Mouse (Mus musculus) midbrain, embryonic 12.5 days (tissue): ENCODE measurements around the gene Cd3g. TPM values are rescaled to one million over a fixed set of nuclear protein-coding genes. Genes with fewer than 3 reads are reported as not detected.

Experiments
- ATAC-seq: fragments of 200-750 bp; cut with Nextera tagmentation; 2 replicates; pipeline ENCODE4 v1.8.0; 2017; ENCODE audit warnings: low read depth, moderate TSS enrichment, moderate library complexity; ENCODE audit not compliant: low FRiP score
- H3K27ac ChIP-seq: fragments of 300-500 bp; sonication (generic); replicated peaks from 2 replicates; pipeline ENCODE4 v1.5.1; 2016; ENCODE audit warnings: mild to moderate bottlenecking
- H3K27me3 ChIP-seq: fragments of 300-500 bp; sonication (generic); 2 replicates; pipeline ENCODE4 v1.6.1; 2016; ENCODE audit warnings: mild to moderate bottlenecking
- H3K36me3 ChIP-seq: fragments of 300-500 bp; sonication (generic); 2 replicates; pipeline ENCODE4 v1.6.1; 2016
- H3K4me1 ChIP-seq: fragments of 300-500 bp; sonication (generic); 2 replicates; pipeline ENCODE4 v1.6.1; 2016
- H3K4me2 ChIP-seq: fragments of 300-500 bp; sonication (generic); replicated peaks from 2 replicates; pipeline ENCODE4 v1.6.1; 2016; ENCODE audit warnings: mild to moderate bottlenecking, moderate library complexity
- H3K4me3 ChIP-seq: fragments of 300-500 bp; sonication (generic); 2 replicates; pipeline ENCODE4 v1.5.1; 2016; ENCODE audit warnings: mild to moderate bottlenecking
- H3K9ac ChIP-seq: fragments of 300-500 bp; sonication (generic); replicated peaks from 2 replicates; pipeline ENCODE4 v1.6.1; 2016; ENCODE audit warnings: mild to moderate bottlenecking, moderate library complexity
- H3K9me3 ChIP-seq: fragments of 300-500 bp; sonication (generic); 2 replicates; pipeline ENCODE4 v1.6.1; 2016; ENCODE audit warnings: mild to moderate bottlenecking
- WGBS: fragments of 180-500 bp; shearing (Covaris S2); methylation state at CpG from one replicate; pipeline ENCODE4 v1.1.7; 2016; 5-methylcytosine and 5-hydroxymethylcytosine counted together
- polyA plus RNA-seq: library from polyadenylated mRNA; unstranded; fragments of >200 nt; fragmentation: Nextera tagmentation; extraction: Ambion mirVana; gene quantifications from 2 replicates; pipeline ENCODE4 v1.2.1, GENCODE M21; 2016

Cd3g gene
- polyA plus RNA-seq, 1 experiment from 2014 or later: not detected

- no peaks in the 10 kb centered on the region for H3K4me1 ChIP-seq
- WGBS: 91% methylated on average over 3 of the region's 3 CpGs
- H3K36me3 ChIP-seq: peaks cover 68% of the 10 kb centered on the region
- H3K9ac ChIP-seq: no peak overlapping the region
- ATAC-seq: no peak
- no peak overlapping the region for H3K4me2 ChIP-seq
- H3K4me3 ChIP-seq: no peak overlapping the region
- no peaks in the 10 kb centered on the region for H3K27me3 ChIP-seq
- no peaks in the 10 kb centered on the region for H3K9me3 ChIP-seq
- no peak overlapping the region for H3K27ac ChIP-seq
Observed at GRCm38 (mm10) chr9:44954432-44954831, 25.8 kb downstream of the Cd3g start.

DNA sequence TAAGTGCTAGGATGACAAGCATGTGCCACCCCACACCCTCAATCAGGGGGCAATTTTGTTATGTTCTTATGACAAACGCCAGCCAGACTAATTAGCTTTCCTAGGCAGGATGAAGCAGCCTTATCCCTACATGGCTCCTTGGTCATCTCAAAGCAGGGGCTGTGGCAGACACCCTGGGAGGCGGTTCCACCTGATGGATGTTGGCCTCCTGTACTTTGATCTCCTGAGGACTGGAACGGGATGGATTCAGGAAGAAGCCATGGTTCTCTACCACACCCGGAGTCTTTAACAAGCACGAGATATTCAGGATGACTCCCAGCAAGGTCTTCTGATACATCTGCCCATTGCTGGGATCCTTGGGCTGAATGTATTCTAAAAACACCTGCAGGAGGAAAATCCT is 32.4 kb downstream of the Cd3g start:
- Histone ChIP-seq H3K4me3 (no peak overlapping the region), H3K4me2 (no peak overlapping the region), H3K9ac (no peak overlapping the region), H3K9me3 (no peaks in the 10 kb centered on the region), H3K36me3 (peaks cover 93% of the 10 kb centered on the region), H3K27me3 (no peaks in the 10 kb centered on the region), H3K27ac (no peak overlapping the region), H3K4me1 (no peaks in the 10 kb centered on the region)
- 94% methylated on average over 5 of the region's 5 CpGs for WGBS
- no peak for ATAC-seq

DNA sequence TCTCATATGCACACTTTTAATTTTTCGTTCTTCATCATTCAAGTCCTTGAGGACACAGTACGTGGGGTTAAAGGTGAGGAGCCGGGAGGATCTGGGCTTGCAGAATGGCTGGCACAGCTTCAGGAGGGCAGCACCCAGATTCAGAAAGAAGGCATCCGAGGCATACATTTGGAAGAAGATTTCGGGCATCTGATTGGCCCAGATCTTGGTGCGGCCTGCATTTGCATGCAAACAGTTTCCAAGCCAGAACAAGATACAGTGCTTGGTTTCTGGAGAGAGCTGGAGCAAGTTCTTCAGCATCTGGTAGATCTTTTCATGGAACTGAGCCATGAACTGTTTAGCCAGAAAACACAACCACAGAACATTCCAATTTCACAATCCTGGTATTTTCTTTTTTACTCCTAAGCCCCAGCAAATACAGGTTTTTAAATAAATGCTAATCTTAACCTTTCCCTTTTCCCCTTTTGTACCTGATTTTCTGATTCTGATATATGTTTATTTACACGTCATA is 34.0 kb downstream of the Cd3g start:
- H3K4me2 ChIP-seq: no peak overlapping the region
- no peaks in the 10 kb centered on the region for H3K9me3 ChIP-seq
- H3K27me3 ChIP-seq: no peaks in the 10 kb centered on the region
- 93% methylated on average over 7 of the region's 7 CpGs for WGBS
- H3K36me3 ChIP-seq: peaks cover 94% of the 10 kb centered on the region
- H3K4me3 ChIP-seq: no peak overlapping the region
- H3K4me1 ChIP-seq: no peaks in the 10 kb centered on the region
- no peak for ATAC-seq
- H3K9ac ChIP-seq: no peak overlapping the region
- no peak overlapping the region for H3K27ac ChIP-seq

DNA sequence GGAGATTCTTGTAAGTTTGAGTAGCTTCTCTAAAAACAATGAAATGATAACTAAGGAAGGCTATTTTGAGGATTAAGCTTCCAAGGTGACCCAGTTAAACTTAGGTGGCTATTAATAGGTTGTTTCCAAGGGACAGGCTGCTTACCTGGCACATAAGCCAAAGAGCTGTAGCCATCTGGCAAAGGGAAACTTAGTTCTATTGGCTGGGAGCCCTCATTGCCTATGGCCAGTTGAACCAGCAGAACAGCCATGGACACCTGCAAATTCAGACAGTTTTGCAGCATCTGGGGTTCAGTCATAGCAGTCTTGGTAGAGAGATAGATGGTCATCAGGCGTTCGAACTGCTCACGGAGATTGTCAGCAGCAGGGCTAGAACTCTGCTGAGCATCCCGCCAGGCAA is 37.8 kb downstream of the Cd3g start:
- Histone ChIP-seq H3K27ac (no peak overlapping the region), H3K27me3 (no peaks in the 10 kb centered on the region), H3K9ac (no peak overlapping the region), H3K4me1 (no peaks in the 10 kb centered on the region), H3K36me3 (peaks cover 94% of the 10 kb centered on the region), H3K9me3 (no peaks in the 10 kb centered on the region), H3K4me2 (no peak overlapping the region), H3K4me3 (no peak overlapping the region)
- 95% methylated on average over 4 of the region's 4 CpGs for WGBS
- ATAC-seq: no peak

DNA sequence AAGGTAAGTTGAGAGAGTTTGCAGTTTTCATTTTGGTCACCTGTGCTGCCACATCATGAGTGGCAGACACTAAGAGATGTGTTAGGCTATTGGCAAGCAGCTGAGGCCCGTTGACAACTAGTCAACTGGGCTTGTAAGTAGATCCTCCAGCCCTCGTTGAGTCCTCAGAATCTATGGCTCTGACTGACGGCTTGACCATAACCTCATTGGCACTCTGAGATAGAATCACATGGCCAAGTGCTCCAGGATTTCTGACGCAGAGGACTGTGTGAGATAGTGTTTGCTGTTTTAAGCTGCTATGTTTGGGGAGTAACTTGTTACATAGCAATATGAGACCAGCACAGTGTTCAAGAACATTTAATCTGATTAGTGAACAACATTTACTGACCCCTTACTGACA is 38.5 kb downstream of the Cd3g start:
- Histone ChIP-seq H3K27me3 (no peaks in the 10 kb centered on the region), H3K9me3 (no peaks in the 10 kb centered on the region), H3K4me3 (no peak overlapping the region), H3K36me3 (peaks cover 95% of the 10 kb centered on the region), H3K9ac (no peak overlapping the region), H3K27ac (no peak overlapping the region), H3K4me2 (no peak overlapping the region), H3K4me1 (no peaks in the 10 kb centered on the region)
- ATAC-seq: no peak
- 89% methylated on average over 4 of the region's 4 CpGs for WGBS

- Histone ChIP-seq H3K27ac (peak overlapping the region; percentile 89), H3K9ac (peak overlapping the region; percentile 94; the same call in 1 of the 2 replicates)
- 65% methylated on average over 2 of the region's 2 CpGs for WGBS
Observed at GRCm38 (mm10) chr9:44921543-44921942, 58.7 kb downstream of the Cd3g start.

DNA sequence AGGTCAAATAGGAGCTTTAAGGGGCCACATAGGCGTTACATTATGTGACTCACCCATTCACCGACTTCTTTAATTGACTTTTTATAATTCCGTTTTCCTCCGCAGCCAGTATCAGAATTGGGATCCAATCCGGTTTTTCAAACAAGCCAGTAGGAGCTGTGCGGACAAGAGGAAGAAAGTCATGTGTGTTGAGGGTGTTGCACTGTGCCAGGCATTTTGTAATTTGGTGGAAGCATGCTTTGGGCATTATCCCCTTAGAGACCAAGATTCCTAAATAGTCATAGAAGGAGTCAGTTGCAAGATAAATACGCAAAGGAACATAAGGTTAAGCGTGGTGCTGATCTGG is 59.1 kb downstream of the Cd3g start:
- peak overlapping the region; percentile 94 for H3K4me3 ChIP-seq
- peaks cover 9% of the 10 kb centered on the region for H3K4me1 ChIP-seq
- under 1% methylated on average over 8 of the region's 8 CpGs for WGBS
- no peaks in the 10 kb centered on the region for H3K27me3 ChIP-seq
- H3K27ac ChIP-seq: peak overlapping the region; percentile 89
- no peaks in the 10 kb centered on the region for H3K9me3 ChIP-seq
- peak; percentile 86 for ATAC-seq
- peak overlapping the region; percentile 88 for H3K4me2 ChIP-seq
- H3K9ac ChIP-seq: peak overlapping the region; percentile 94
- H3K36me3 ChIP-seq: no peaks in the 10 kb centered on the region

More at GRCm38 (mm10) chr9:44921543-44921942, 58.7 kb downstream of the Cd3g start:
- Histone ChIP-seq H3K27me3 (no peaks in the 10 kb centered on the region), H3K4me2 (peak overlapping the region; percentile 88), H3K4me3 (peak overlapping the region; percentile 94), H3K4me1 (peaks cover 9% of the 10 kb centered on the region), H3K9me3 (no peaks in the 10 kb centered on the region), H3K36me3 (no peaks in the 10 kb centered on the region)
- ATAC-seq: no peak

GRCm38 (mm10) chr9:44920374-44921122 is 59.7 kb downstream of the Cd3g start, which contains the start of gene Atp5l:
Atp5l (minus strand) TSS chr9:44920742.
- Histone ChIP-seq H3K4me2 (peak within 1 kb of the TSS; percentile 88), H3K36me3 (no peaks in the 10 kb centered on the region), H3K4me1 (peaks cover 12% of the 10 kb centered on the region), H3K9ac (peak within 1 kb of the TSS; percentile 94), H3K4me3 (peak within 1 kb of the TSS; percentile 94), H3K27me3 (no peaks in the 10 kb centered on the region), H3K9me3 (no peaks in the 10 kb centered on the region), H3K27ac (peak within 1 kb of the TSS; percentile 89)
- WGBS: under 1% methylated on average over 48 of the region's 48 CpGs
- ATAC-seq: peak; percentile 87

DNA sequence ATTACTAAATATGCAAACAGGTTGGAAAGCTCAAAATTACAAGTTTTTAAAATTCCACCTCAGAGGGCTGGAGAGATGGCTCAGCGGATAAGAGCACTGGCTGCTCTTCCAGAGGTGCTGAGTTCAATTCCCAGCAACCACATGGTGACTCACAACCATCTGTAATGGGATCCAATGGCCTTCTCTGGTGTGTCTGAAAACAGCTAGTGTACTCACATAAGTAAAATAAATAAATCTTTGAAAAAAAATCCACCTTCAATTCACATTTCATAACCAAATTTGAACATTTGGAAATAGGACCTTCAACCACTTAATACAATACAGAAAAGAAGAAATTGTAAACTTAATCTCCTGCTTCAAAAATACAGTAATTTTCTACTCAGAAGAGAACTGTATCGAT is 60.6 kb downstream of the Cd3g start:
- peaks cover 21% of the 10 kb centered on the region for H3K4me1 ChIP-seq
- no peak overlapping the region for H3K27ac ChIP-seq
- no peaks in the 10 kb centered on the region for H3K9me3 ChIP-seq
- peak overlapping the region; percentile 94 for H3K4me3 ChIP-seq
- 44% methylated on average over 2 of the region's 2 CpGs for WGBS
- H3K4me2 ChIP-seq: peak overlapping the region; percentile 88
- no peaks in the 10 kb centered on the region for H3K36me3 ChIP-seq
- no peak for ATAC-seq
- H3K27me3 ChIP-seq: no peaks in the 10 kb centered on the region
- H3K9ac ChIP-seq: peak overlapping the region; percentile 94

Other genes starting within 250 kb of the Cd3g start
- 72.8 and 74.5 TPM in 2 replicates for gene Phldb1, start 245.2 kb downstream of the Cd3g start, polyA plus RNA-seq
- gene Arcn1, start 212.6 kb downstream of the Cd3g start, polyA plus RNA-seq: 175 and 179 TPM in 2 replicates
- 156 TPM in 2 replicates for gene Ift46, start 212.5 kb downstream of the Cd3g start, polyA plus RNA-seq
- 5.5 and 5.9 TPM in 2 replicates for gene Tmem25, start 181.1 kb downstream of the Cd3g start, polyA plus RNA-seq
- gene Ttc36, start 177.4 kb downstream of the Cd3g start, polyA plus RNA-seq: not detected in 2 replicates
- 32.3 and 32.8 TPM in 2 replicates for gene Kmt2a, start 99.1 kb downstream of the Cd3g start, polyA plus RNA-seq
- gene Atp5l, start 59.7 kb downstream of the Cd3g start, polyA plus RNA-seq: 524 and 532 TPM in 2 replicates
- gene Ube4a, start 14.8 kb downstream of the Cd3g start, polyA plus RNA-seq: 34.6 and 35.4 TPM in 2 replicates
- not detected in 2 replicates for gene Cd3d, start 1.4 kb upstream of the Cd3g start, polyA plus RNA-seq
- not detected in 2 replicates for gene Cd3e, start 29.2 kb upstream of the Cd3g start, polyA plus RNA-seq
- 0.67 and 0.98 TPM in 2 replicates for gene Mpzl2, start 59.4 kb upstream of the Cd3g start, polyA plus RNA-seq
- 2.4 TPM in 2 replicates for gene Mpzl3, start 74.8 kb upstream of the Cd3g start, polyA plus RNA-seq
- gene Jaml, start 98.8 kb upstream of the Cd3g start, polyA plus RNA-seq: 0.17 and 0.25 TPM in 2 replicates
- 4.2 and 4.3 TPM in 2 replicates for gene Scn2b, start 137.4 kb upstream of the Cd3g start, polyA plus RNA-seq
- gene Scn4b, start 158.0 kb upstream of the Cd3g start, polyA plus RNA-seq: 0.15 and 0.18 TPM in 2 replicates
- gene BC049352, start 201.6 kb upstream of the Cd3g start, polyA plus RNA-seq: not detected in 2 replicates
- gene Tmprss4, start 223.7 kb upstream of the Cd3g start, polyA plus RNA-seq: not detected in 2 replicates